Mouse (Mus musculus) neural tube, embryonic 11.5 days (tissue): ENCODE measurements around the gene Plekhm3. TPM values are rescaled to one million over a fixed set of nuclear protein-coding genes. Genes with fewer than 3 reads are reported as not detected.
"Not testable (repeated sequence)": the region's sequence is repeated elsewhere in the genome, so short reads cannot be mapped to it uniquely, and the experiment has no call there.

Experiments
- ATAC-seq: fragments of 200-750 bp; cut with Nextera tagmentation; 2 replicates; pipeline ENCODE4 v1.8.0; 2017; ENCODE audit warnings: moderate number of reproducible peaks, mild to moderate bottlenecking, moderate TSS enrichment, moderate library complexity; ENCODE audit not compliant: insufficient read depth, low FRiP score, low TSS enrichment
- DNase-seq: peaks from one replicate; pipeline ENCODE4 v3.0.0-alpha.2; 2015; ENCODE audit warnings: low spot score
- H3K27ac ChIP-seq: fragments of 300-500 bp; sonication (generic); 2 replicates; pipeline ENCODE4 v1.5.1; 2014; ENCODE audit warnings: low read depth, mild to moderate bottlenecking, low read length
- H3K27me3 ChIP-seq: fragments of 300-500 bp; sonication (generic); 2 replicates; pipeline ENCODE4 v1.6.1; 2014; ENCODE audit warnings: mild to moderate bottlenecking, low read length, mixed read lengths; ENCODE audit not compliant: control insufficient read depth, insufficient read depth
- H3K36me3 ChIP-seq: fragments of 300-500 bp; sonication (generic); 2 replicates; pipeline ENCODE4 v1.6.1; 2014; ENCODE audit warnings: mild to moderate bottlenecking, low read length, moderate library complexity, mixed read lengths; ENCODE audit not compliant: control insufficient read depth, insufficient read depth
- H3K4me1 ChIP-seq: fragments of 300-500 bp; sonication (generic); 2 replicates; pipeline ENCODE4 v1.6.1; 2014; ENCODE audit warnings: low read length, mixed read lengths; ENCODE audit not compliant: control insufficient read depth, insufficient read depth
- H3K4me2 ChIP-seq: fragments of 300-500 bp; sonication (generic); 2 replicates; pipeline ENCODE4 v1.6.1; 2014; ENCODE audit warnings: low read depth, mild to moderate bottlenecking, moderate library complexity
- H3K4me3 ChIP-seq: fragments of 300-500 bp; sonication (generic); 2 replicates; pipeline ENCODE4 v1.5.1; 2014; ENCODE audit warnings: low read depth, low read length
- H3K9ac ChIP-seq: fragments of 300-500 bp; sonication (generic); 2 replicates; pipeline ENCODE4 v1.6.1; 2014; ENCODE audit warnings: mild to moderate bottlenecking, low read length
- H3K9me3 ChIP-seq: fragments of 300-500 bp; sonication (generic); 2 replicates; pipeline ENCODE4 v1.6.1; 2016; ENCODE audit warnings: low read length; ENCODE audit not compliant: control insufficient read depth
- WGBS: fragments of 180-500 bp; shearing (Covaris S2); extraction: QIAGEN DNeasy Blood & Tissue Kit; methylation state at CpG from one replicate; pipeline ENCODE4 v1.1.7; 2014; 5-methylcytosine and 5-hydroxymethylcytosine counted together
- polyA plus RNA-seq: library from polyadenylated mRNA; unstranded; fragments of >200 nt; fragmentation: Nextera tagmentation; extraction: Ambion mirVana; gene quantifications from 2 replicates; pipeline ENCODE4 v1.2.1, GENCODE M21; 2014

Plekhm3 gene
- polyA plus RNA-seq, 1 experiment from 2014 or later, result 8.4 TPM

DNA sequence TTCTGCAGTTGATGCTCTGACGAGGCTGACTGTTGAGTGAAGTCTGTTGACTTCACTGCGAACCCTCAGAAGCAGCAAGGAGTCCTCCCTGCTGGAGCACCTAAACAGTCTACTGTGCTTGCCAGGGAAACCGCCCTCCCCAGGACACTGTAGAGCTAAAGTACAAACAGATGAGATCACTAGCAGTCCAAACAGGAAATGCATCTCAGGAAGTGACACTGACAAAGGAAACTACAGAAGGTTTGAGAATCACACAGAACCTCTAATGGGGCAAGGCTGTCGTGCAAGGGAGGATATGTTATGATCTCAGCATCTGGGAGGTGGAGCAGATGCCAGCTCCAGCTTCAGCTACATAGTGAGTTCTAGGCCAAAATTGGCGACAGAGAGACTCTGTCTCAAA lies 14.1 kb upstream of the Plekhm3 start:
- ATAC-seq (no peak), DNase-seq (no peak)
- 78% methylated on average over 5 of the region's 5 CpGs for WGBS
- Histone ChIP-seq H3K4me3 (no peak overlapping the region), H3K9ac (no peak overlapping the region), H3K9me3 (no peaks in the 10 kb centered on the region), H3K27ac (no peak overlapping the region), H3K4me2 (no peak overlapping the region), H3K36me3 (no peaks in the 10 kb centered on the region), H3K27me3 (no peaks in the 10 kb centered on the region), H3K4me1 (peaks cover 5% of the 10 kb centered on the region; the same call in 1 of the 2 replicates)

DNA sequence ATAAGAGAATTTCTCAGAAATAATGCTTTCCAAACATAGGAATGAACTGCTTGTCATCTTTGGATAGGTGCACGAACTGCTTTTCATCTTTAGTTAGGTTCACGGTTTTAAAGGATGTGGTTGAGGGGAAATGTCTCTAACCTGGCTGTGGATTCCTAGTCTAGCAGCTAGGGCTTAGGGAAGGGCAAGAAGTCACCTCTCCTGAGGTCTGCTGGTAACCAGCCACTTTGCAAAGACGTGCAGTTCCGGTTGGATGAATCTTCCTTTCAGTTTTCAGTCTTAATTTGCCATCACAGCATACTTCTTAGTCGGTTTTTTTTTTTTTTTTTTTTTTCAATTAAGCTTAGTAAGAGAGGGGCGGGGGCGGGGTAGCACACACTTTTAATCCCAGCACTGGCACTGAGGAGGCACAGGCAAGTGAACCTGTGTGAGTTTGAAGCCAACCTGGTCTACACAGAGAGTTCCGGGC lies 431 bp upstream of the Plekhm3 start:
- Histone ChIP-seq H3K36me3 (no peaks in the 10 kb centered on the region), H3K9ac (peak overlapping the region; percentile 88), H3K4me1 (no peaks in the 10 kb centered on the region), H3K4me3 (peak overlapping the region; percentile 68), H3K4me2 (peak overlapping the region; percentile 36), H3K27me3 (no peaks in the 10 kb centered on the region), H3K9me3 (no peaks in the 10 kb centered on the region), H3K27ac (0 out of 2 replicates have a peak overlapping the region, but pooled peaks have one; percentile 76)
- DNase-seq, result no peak
- no peak for ATAC-seq
- 68% methylated on average over 8 of the region's 8 CpGs for WGBS

DNA sequence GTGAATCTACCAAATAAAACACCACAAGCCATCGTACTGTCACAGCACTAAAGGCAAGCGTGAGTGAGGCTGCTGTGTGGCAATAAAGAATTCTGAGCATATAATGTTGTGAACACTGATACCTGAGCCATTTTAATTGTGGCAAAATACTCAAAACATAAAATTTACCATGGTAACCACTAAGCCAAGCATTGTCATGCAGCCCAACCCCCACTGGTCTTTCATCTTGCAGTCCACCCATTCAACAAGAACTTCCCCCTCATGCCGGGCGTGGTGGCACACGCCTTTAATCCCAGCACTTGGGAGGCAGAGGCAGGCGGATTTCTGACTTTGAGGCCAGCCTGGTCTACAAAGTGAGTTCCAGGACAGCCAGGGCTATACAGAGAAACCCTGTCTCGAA lies 1.8 kb downstream of the Plekhm3 start:
- DNase-seq, ATAC-seq, H3K4me1 ChIP-seq, H3K27me3 ChIP-seq, H3K27ac ChIP-seq, H3K9ac ChIP-seq, H3K4me2 ChIP-seq, H3K4me3 ChIP-seq, H3K36me3 ChIP-seq, H3K9me3 ChIP-seq: not testable (repeated sequence)
- 89% methylated on average over 7 of the region's 7 CpGs for whole genome bisulfite sequencing

DNA sequence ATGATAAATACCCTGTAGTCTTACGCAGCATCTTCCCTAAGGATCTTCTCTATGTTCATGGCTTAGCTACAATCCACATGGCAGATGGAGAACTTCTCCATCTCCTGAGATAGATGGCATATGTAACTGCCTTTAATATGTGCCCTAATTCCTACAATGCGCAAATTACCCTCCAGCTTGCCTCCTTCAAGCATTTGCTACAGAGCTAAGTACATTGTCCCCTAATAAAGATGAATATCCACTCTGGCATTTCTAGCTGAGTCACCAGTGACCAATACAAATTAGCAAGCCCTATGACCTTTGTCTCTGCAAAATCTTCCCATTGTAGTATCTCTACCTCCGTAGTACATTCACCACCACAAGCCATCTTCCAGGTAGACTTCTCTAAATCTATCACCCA lies 6.4 kb downstream of the Plekhm3 start:
- H3K27ac ChIP-seq, result no peak overlapping the region
- WGBS, result 96% methylated on average over 3 of the region's 3 CpGs
- no peaks in the 10 kb centered on the region for H3K4me1 ChIP-seq

DNA sequence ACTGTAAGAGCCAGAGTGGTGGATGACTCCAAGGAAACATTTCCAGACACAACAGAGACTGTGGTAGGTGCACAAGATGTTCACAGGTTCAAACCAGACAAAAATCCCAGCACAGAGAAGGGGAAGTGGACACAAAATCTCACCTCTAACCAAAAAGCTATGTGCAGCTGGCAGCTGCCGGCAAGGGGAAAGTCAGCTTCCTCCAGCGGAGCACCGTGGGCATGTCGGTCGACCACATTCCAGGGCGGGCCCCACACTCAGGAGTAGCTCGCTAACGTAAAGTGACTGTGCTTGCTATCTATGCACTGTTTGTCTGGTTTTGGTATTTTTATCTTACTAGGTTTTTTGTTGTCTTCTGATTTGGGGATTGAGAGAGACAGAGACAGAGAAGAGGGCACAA lies 7.2 kb downstream of the Plekhm3 start:
- no peak for DNase-seq
- WGBS, result 92% methylated on average over 8 of the region's 8 CpGs
- no peaks in the 10 kb centered on the region for H3K4me1 ChIP-seq

More for the DNA sequence above, 6.4 kb downstream of the Plekhm3 start:
- no peak for DNase-seq
- no peaks in the 10 kb centered on the region for H3K9me3 ChIP-seq
- no peak overlapping the region for H3K4me2 ChIP-seq
- no peak overlapping the region for H3K4me3 ChIP-seq
- H3K36me3 ChIP-seq, result no peaks in the 10 kb centered on the region
- no peaks in the 10 kb centered on the region for H3K27me3 ChIP-seq
- H3K9ac ChIP-seq, result no peak overlapping the region
- ATAC-seq, result no peak

DNA sequence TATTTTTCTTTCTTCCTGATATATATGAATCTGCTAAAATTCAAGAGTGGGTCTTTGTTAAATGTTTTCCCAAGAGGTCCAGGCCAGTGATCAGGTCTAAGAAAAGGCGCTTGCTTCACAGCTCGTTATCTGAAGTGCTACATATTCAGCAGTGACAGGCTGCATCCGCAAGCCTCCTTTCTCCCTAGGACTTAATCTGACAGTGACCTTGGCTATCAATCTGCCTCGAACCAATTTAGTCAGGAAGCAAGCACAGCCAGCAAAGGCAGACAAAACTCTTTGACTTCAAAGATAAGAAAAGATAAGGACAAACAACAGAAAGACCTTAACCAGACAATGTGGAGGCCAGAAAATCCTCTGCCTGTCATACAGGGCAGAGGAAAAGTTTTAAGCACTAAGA lies 10.5 kb downstream of the Plekhm3 start:
- no peaks in the 10 kb centered on the region for H3K36me3 ChIP-seq
- no peak for ATAC-seq
- no peak overlapping the region for H3K4me2 ChIP-seq
- WGBS, result 58% methylated on average over 4 of the region's 4 CpGs
- H3K27me3 ChIP-seq, result no peaks in the 10 kb centered on the region
- H3K4me1 ChIP-seq, result no peaks in the 10 kb centered on the region
- H3K9ac ChIP-seq, result no peak overlapping the region
- no peak overlapping the region for H3K27ac ChIP-seq
- H3K4me3 ChIP-seq, result no peak overlapping the region
- no peaks in the 10 kb centered on the region for H3K9me3 ChIP-seq
- no peak for DNase-seq

More for the DNA sequence above, 7.2 kb downstream of the Plekhm3 start:
- no peak for ATAC-seq
- Histone ChIP-seq H3K9ac (no peak overlapping the region), H3K36me3 (no peaks in the 10 kb centered on the region), H3K4me2 (no peak overlapping the region), H3K27ac (no peak overlapping the region), H3K4me3 (no peak overlapping the region), H3K9me3 (no peaks in the 10 kb centered on the region), H3K27me3 (no peaks in the 10 kb centered on the region)

DNA sequence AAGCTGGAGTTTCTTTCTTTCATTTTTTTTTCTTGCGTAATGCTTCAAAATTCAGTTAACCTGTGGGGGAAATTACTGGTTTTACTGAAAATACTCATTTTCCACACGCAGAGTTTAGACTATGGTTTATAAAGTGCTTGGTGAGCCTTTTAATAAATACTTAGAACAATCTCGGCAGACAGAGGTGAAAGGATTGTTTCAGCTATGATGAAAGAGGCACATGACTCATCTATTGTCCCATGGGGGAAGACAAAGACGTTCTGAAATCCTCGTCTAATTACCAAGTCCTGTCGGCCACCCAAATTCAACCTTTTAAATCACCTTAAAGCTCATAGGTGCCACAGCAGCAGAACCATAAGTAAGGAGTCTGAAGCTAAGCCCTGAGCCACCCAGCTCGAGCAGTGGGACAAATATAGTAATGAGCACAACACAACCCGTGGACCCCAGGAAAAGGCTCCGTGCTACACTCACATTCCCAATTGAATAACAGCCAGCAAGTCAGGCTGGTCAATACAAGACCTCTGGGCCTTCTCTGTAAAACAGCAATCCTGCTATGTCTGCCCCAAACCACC lies 11.3 kb downstream of the Plekhm3 start:
- no peak overlapping the region for H3K4me2 ChIP-seq
- no peaks in the 10 kb centered on the region for H3K9me3 ChIP-seq
- H3K4me3 ChIP-seq, result no peak overlapping the region
- no peaks in the 10 kb centered on the region for H3K4me1 ChIP-seq
- no peaks in the 10 kb centered on the region for H3K36me3 ChIP-seq
- H3K27me3 ChIP-seq, result no peaks in the 10 kb centered on the region
- no peak overlapping the region for H3K9ac ChIP-seq
- H3K27ac ChIP-seq, result no peak overlapping the region
- no peak for DNase-seq
- WGBS, result 71% methylated on average over 9 of the region's 9 CpGs
- ATAC-seq, result no peak

DNA sequence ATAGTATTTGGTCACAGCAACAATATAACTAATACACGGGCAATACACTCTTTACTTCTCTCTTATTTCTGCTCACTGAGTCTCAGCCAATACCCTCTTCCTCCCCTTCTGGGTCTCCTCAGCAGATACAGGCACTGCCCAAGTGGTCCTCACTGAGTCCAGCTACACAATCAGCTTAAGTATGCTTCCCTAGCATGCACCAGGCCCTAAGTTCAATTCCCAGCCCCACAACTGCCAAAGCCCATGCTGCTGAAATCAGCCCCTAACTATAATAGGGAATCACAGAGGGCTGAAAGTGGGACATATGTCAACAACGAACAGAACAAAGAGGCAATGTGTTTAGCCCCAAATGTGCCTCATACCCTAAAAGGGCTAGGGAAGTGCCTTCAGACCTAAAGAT lies 11.9 kb downstream of the Plekhm3 start:
- 86% methylated on average over 2 of the region's 2 CpGs for WGBS
- H3K4me3 ChIP-seq, result no peak overlapping the region
- no peaks in the 10 kb centered on the region for H3K4me1 ChIP-seq
- H3K27me3 ChIP-seq, result no peaks in the 10 kb centered on the region
- no peaks in the 10 kb centered on the region for H3K36me3 ChIP-seq
- no peak overlapping the region for H3K4me2 ChIP-seq
- no peak overlapping the region for H3K9ac ChIP-seq
- H3K9me3 ChIP-seq, result no peaks in the 10 kb centered on the region
- DNase-seq (no peak), ATAC-seq (no peak)
- H3K27ac ChIP-seq, result no peak overlapping the region

DNA sequence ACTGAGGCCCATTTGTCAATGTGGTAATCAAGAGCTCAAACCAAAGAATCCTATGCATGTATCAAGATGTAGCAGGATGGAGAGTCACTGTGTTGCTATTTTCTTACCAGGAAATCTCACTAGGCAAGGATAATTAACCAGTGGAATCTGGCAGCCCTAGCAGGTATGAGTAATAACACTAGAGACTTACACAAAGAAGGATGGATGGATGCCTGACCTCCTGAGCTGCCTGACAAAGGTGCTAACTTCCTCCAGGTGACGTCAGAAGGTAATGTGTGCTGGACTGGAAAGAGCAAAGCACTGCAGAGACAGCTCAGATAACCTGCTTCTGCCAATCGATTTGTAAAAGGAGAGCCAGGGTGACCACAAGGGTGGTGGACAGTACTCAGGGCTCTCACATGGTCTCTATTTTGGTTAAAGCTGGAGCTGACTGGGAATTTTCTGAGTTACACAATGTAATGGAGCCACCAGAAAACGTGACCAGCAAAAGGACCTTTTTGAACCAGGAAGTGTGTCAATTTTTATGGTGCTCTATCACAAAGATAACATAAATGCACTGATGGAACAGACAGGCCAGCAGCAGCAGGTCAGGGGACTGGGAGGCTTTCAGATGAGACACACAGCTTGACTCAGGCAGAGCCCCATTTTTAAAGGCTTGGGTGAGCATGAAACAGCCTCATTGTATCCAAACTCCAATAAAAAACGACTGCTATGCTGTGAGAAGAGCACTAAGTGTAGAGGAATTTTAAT lies 14.4 kb downstream of the Plekhm3 start:
- 76% methylated on average over 4 of the region's 4 CpGs for WGBS
- no peak for ATAC-seq

More for the DNA sequence above, 14.4 kb downstream of the Plekhm3 start:
- Histone ChIP-seq H3K36me3 (no peaks in the 10 kb centered on the region), H3K27ac (no peak overlapping the region), H3K27me3 (no peaks in the 10 kb centered on the region), H3K4me1 (no peaks in the 10 kb centered on the region), H3K4me2 (no peak overlapping the region), H3K9me3 (no peaks in the 10 kb centered on the region), H3K4me3 (no peak overlapping the region), H3K9ac (no peak overlapping the region)
- DNase-seq, result no peak
